Mouse (Mus musculus): ENCODE measurements around the gene Dut.
"Not testable (repeated sequence)": the region's sequence is repeated elsewhere in the genome, so short reads cannot be mapped to it uniquely, and the experiment has no call there.

The Dut gene

DNA sequence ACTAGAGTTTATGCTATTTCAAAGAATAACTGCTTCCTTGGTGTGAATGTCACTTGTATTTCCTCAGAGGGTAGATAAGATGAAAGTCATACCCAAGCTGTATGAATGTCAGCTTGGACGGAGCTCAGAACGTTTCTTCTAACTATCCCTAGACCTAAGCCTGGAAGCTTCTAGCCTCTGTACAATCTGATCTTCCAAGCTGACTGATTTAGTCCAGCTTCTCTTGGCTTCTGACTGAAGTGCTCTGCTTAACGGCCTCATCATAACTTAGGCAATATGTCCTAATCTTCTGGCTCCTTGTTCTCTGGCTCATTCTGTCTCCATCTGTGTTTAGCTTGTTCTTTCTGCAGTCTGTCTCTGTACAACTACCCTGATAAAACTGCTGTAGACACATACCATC lies 7.6 kb downstream of the Dut start:
- no peak for DNase-seq (ENCODE audit: low spot score in 2 of 2)

DNA sequence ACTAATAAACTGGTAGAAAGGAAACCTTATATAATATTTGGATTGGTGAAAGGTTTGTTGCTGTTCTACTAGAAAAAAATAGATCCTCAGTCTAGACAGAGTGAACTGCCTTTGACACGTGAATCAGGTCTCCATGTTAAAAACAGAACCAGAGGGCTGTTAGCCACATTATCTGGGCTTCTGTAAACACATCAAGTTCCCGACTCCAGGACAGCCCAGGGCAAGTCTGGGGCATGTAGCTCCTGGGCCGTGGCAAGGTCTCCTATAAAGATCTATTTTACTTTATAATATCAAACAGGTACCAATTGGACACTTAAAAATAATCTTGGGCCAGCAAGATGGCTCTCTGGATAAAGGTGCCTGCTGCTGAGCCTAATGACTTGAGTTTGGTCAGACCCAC lies 8.9 kb downstream of the Dut start:
- DNase-seq (ENCODE audit: low spot score in 2 of 2), result no peak

DNA sequence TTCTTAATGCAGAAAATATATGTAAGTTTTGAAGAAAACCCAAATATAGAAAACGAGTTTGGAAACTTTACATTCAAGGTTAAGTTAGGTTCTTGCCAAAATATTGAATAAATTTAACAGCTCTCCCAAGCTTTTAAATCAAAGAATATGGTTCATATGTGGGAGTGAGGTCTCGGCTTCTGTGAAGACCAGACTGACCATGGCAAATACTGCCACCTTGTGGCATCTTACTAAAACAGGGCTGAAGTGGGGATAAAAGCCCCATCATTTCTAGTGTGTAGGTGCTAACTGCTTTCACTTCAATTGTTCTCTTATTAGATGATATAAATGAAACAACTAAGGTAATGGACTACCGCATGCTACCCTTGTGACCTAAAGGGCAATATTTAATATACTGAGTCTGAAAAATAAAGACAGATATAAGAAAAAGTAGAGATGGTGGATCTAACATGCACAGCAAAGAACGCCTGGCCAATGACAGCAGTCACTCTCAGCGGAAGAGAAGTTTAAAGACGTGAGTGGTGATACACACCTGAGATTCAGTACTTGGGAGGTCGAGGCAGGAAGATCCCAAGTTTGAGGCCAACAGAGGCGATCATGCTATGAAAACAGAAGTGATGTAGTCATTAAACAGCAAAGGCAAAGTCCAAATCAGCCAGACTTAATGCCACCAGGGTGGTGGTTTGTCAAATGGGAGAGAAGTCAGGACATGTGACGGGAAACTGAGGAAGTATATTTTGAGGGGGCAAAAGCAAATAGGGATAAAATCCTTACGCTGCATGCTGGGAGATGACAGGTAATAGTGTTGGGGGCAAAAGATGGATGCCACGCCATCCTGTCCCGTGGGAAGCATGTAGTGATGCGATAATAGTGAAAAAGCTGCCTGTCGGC lies 12.5 kb downstream of the Dut start:
- peak in 1 of 2 experiments; percentile 35 for DNase-seq (ENCODE audit: low spot score in 2 of 2)

DNA sequence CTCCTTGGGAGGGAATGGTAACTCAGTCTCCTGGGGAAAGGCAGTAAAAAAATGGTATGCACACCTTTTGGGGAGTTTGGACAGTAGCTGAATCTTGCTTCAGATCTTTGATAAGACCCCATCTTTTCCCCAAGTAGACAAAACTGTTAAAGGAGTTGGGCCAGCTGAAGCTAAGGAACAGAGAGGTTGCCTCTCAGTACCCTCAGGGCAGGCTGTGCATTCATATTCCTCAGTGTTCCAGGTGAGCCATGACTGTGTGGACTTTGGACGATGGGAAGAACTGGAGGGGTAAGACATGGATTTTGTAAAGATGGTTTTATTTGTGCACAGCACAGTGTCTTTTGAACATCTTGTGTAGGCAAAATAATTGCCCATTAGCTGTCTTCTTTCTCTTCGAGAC lies 13.3 kb downstream of the Dut start:
- no peak for DNase-seq (ENCODE audit: low spot score in 2 of 2)

DNA sequence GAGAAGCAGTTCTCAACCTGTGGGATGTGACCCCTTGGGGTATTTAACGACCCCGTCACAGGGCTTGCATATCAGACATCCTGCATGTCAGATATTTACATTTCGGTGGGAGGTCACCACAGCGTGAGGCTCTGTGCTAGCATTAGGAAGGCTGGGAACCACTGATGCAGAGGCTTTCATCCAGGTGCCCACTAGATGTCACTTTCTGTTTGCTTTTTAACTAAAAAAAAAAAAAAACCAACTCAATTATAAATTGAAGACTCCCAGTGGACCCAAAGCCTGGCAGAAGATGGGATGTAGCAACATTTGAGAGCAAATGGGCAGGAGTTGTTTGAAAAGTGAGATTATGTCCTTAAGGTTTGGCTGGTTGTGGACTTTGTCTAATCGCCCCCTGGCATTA lies 16.1 kb downstream of the Dut start:
- no peak for DNase-seq (ENCODE audit: low spot score in 2 of 2)

DNA sequence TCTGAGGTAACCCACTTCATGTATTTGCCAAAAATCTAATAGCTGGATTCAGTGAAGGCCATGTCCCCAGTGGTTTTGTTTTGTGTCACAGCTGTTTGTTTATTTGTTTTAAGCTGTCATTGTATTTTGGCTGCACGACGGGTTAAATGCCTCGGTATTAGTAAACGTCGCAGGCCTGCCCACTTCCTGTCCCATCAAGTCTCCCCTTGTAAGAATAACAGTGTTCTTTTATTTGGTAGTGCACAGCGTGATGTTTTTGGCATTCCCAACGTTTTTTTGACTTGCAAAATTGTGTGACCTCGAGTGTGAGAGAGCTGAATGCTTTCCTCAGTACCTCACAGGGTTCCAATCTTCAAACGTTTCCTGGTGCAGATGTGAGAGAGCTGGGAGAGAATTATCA lies 16.8 kb downstream of the Dut start:
- DNase-seq (ENCODE audit: low spot score in 2 of 2), result no peak

DNA sequence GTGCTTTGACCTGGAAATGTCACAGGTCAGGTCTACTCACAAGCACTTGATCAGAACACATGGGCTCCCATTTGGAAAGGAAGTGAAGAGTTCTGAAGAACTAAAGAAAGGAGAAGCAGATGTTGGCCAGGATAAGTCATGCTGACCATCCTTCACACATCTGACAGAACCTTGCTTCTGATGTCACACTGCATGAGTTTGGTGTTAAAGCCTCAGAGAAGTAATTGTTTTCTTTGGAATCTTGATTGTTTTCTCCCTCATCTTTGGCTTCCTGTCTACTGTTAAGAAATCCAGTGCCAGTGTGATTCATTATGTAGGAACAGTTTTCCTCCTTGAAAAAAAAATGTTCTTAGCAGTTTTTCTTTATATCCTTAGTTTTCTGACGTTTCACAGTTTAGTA lies 21.9 kb downstream of the Dut start:
- no peak for DNase-seq (ENCODE audit: low spot score in 2 of 2)

DNA sequence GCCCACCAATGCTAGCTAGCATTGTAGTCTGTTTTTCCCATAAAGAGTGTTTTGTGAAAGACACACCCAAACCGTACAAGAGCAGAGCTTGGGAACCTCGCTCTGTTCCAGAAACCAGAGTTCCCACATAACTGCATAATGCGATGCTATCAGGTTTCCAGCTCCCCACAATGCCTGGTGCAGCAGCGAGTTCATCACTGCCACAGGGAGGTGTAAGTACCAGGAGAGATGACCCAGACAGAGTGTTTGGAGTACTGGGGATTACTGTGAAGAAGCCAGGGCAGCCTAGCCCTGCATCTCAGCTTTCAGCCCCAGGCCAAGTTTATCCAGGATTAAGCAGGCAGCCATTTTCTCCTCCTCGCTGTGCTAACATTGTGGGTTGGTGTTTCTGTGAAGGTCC lies 28.6 kb downstream of the Dut start:
- DNase-seq (ENCODE audit: low spot score in 2 of 2), result no peak

DNA sequence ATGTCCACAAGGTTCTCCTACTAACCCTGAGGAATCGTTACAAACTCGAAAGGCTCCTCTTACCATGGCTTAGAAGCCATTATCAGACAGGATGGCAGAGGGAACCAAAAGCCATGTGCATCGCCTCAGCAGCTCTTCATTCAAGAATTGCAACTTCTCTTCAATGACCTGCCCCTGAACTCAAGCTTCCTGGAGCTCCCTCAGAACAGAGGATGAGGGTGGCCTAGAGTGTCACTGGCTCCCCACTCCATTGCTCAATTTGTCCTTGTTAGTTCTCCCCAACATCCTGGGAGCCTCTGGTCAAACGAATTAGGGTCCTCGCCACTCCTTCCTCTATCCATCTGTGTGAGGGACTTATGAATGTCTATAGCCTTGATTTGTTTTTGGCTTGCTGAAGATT lies 29.7 kb downstream of the Dut start:
- no peak for DNase-seq (ENCODE audit: low spot score in 2 of 2)

DNA sequence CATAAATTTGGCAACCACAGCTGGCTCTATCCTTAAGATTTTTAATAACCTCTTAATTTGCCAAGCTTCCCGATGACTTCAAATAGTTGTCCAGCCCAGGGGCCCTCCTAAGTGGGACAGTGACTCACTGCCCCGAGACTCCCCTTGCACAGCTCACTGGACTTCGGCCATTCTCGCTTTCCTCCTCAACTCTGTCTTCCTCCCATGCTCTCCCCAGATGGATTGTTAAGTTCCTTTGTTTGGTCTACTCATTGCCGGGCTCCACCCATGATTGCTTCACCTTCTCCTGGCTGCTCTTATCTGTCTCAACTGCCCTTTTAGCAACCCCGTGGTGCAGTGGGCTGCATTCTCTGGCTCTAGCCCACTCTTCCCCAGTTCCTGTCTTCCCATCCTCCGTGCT lies 31.5 kb downstream of the Dut start:
- no peak for DNase-seq (ENCODE audit: low spot score in 2 of 2)

DNA sequence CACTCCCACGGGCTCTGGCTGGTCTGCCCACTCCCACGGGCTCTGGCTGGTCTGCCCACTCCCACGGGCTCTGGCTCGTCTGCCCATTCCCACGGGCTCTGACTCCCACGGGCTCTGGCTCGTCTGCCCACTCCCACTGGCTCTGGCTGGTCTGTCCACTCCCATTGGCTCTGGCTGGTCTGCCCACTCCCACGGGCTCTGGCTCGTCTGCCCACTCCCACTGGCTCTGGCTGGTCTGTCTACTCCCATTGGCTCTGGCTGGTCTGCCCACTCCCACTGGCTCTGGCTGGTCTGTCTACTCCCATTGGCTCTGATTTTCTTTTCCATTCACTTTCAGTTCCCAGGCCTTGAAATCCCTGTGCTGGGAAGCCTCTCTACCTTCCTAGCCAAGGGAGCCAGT lies 33.0 kb downstream of the Dut start:
- DNase-seq (ENCODE audit: low spot score in 2 of 2), result not testable (repeated sequence)

DNA sequence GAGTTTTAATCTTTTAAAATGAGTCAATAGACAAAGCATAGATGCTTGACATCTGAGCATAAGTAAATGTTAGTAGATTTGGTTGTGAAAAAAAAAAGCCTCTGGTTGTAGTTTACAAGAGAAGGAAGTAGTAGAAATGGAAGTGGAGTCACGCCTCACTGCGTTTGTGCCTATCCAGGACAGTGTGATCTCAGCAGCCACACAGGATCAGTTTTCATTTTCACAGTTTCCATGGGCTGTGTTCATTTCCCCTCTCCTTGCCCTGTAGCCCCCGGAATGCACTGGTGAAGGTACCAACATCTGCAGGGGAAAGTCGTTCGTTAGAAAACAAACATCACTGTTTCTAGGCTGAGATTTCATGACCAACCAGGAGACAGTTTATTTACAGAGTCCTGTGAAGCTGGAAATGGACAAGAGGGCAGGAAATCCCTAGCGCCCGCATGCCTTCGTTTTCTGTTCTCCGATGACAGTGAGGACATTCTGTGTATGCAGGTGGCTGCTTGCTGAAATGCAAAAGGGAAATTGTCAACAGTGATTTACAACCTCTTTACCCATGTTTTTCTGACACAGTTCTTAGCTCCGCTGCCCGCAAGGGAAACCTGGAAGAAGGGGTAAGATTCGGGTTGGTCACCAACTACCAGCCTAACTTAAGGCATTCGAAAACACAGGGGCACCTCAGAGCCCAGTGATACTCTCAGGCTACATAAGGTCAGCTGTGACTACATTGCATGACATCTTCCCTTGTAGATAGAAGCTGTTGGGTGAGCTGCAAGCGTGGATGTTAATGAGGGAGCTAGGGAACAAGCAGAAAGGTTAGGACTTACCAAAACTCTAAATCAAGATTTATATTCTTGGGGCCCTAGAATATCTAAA lies 35.6 kb downstream of the Dut start:
- DNase-seq (ENCODE audit: low spot score in 2 of 2), result no peak

DNA sequence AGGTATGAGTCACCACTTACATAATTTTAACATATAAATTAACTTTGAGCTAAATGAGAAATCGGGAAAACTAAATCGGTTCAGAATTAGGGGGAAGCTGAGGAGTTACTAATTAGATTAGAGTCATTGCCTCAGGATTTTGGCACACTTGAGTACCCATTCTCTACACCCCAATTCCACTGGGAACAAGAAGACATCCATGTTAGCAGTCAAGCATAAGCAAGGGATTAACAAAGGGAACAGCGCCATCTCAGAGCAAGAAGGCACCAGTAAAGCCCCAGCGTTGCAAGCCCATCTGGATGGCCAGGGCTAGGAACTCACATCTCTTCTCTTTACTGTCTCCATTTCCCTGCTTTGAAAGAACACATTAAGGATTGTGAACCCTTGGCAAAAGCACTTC lies 38.8 kb downstream of the Dut start:
- DNase-seq (ENCODE audit: low spot score in 2 of 2), result no peak

DNA sequence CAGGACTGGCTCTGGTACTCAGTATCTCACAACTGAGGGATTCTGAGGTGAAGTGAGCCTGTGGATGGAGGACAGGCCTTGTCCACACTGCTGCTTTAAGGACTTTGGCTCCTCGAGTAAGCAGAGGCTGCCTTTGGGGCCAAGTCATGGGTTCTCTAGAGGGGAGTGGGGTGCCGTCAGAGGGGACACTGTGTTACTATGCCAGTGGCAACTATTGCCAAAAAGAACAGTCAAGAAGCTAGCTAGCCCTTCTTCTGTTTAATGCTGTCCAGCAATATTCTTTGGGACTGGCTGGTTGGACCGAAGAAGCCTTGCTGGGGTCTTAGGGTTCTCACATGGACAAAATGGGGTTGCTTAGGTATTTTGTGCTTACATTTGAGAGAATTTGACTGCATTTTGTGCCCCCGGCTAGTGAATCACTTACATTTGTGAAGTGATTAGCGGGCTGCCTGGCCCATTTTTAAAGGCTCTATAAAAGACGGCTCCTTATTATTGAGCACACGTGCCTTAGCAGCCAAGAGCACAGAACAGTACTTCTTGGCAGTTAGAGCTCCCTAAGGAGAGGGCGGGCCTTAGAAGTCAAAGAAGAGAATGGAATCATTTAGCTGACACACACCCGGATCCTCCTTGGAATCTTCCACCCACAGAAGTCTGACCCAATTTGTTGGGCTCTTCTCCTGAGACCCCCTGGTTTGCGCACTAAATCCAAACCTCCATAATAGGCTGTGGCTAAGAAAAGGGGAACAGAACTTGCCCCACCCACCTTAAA lies 43.4 kb downstream of the Dut start:
- no peak for DNase-seq (ENCODE audit: low spot score in 2 of 2)

DNA sequence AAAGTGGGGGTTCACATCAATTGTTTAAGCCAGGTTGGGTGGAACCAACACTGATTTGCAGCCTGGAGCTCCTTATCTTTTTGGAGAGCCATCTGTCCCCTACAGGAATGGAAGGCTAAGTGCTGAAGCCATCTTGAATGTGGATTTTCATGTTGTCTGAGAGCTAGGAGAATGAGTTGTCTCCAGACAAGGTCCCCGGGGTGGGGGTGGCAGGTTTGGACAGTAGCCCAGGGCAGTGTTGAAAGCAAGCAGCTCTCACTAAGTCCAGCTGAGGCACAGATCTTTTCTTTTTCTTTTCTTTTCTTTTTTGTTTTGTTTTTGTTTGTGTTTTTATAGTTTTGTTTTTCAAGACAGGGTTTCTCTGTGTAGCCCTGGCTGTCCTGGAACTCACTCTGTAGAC lies 44.1 kb downstream of the Dut start:
- no peak for DNase-seq (ENCODE audit: low spot score in 2 of 2)

DNA sequence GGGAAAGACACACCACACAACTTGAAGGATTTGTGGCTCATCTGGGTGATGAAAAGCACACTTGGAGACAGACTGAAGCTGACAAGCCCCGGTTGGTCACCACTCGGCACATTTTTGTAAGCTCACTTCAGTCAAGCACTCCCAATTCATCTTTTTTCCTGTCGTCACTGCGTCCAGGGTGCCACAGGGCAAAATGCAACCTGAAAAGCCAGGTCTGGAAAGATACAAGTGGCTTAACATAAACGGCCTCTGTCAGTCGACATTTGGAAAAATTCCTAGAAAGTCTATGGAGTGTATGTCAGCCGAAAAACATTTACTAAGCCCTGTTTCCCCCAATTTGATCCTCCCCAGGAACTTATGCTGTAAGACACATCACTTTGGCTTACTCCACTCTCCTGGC lies 45.6 kb downstream of the Dut start:
- DNase-seq (ENCODE audit: low spot score in 2 of 2), result no peak

DNA sequence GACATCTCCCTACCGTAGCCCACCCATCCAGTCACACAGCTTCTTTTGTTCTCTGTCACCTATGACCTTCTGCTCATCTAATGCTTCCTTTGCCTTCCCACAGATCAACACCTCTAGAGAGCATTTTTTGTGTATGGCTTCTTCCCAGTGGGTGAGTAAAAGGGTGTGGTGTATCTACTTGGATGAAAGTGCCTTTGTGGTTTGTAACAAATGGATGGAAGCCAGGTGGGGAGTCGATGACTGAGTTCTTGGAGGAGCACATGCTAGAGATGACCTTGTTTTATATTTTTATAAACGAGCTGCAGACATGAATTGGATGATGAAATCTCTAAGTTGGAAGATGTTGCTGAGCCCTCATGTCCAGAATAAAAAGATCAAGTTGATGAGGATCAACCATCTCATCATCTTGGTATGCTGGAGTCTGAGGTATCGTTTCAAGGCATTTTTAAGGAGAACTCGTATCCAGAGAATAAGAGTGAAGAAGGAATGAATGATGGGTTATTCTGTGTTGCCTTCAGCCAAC lies 47.0 kb downstream of the Dut start:
- no peak for DNase-seq (ENCODE audit: low spot score in 2 of 2)

DNA sequence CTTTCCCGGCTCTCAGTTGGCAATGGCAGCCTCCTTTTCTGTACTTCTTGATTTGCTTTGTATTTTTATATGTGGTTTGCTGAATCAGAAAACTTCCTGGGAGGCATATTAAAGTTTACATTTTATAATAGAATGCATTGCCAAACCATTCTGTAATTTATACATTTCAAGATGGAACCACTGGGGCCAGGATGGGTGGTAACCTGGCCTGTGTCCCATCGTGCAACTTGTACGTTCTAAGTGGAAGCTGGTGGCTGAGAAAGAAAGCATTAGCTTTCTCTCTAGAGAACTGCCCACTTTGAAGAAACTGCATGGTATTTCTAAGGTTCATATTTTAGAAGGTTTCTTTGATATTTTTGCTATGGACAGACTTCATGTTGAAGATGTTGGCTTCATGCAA lies 48.5 kb downstream of the Dut start:
- no peak for DNase-seq (ENCODE audit: low spot score in 2 of 2)

DNA sequence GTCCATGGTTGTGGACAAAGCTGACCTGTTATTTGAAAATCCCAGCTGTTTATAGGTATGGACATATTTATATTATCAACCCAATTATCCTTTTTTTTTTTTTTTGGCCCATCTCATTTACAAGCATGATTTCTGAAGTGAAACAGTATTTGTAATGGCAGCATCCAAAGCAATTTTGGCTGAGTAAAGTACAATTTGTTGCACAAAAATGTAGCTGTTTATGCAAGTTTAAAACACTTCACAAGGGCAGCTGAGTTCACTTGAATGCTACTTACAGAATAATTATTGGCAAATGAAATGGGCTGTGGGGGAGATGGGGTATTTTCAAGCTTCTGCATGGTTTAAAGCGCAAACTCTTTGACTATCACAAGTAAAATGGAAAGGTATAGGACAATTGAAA lies 51.9 kb downstream of the Dut start:
- no peak for DNase-seq (ENCODE audit: low spot score in 2 of 2)

DNA sequence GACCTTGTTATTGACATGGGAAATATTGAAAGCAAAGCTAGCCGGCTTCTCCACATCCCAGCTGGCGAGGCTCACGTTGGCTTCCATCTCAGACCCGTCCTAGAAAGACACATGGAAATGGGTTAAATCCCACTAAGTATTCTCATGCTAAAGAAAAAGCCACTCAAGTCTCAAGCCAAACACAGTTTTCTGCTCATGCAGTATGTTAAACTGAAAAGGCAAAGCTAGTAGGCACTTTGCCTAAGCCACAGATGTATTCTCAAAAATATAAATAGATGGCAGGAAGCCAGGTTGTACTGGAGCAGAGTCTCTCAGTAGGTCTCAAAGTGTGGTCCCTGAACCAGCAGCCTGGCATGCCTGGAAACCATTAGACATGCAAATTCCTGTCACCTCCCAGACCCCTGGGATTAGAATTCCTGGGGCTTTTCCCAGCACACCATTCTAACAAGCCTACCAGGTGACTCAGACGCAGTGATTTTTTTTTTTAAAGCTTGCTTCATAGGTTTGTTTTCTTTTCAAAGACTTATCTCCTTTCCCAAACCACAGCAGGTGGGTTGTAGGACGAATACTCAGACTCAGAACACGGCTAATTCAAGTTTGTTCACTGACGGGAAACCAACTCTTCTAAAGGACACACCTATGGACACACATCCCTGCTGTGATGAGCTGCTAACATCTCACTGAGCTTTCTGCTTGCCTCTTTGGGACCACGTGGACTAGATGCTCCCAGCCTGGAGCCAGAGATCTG lies 55.1 kb downstream of the Dut start:
- DNase-seq (ENCODE audit: low spot score in 2 of 2), result no peak

DNA sequence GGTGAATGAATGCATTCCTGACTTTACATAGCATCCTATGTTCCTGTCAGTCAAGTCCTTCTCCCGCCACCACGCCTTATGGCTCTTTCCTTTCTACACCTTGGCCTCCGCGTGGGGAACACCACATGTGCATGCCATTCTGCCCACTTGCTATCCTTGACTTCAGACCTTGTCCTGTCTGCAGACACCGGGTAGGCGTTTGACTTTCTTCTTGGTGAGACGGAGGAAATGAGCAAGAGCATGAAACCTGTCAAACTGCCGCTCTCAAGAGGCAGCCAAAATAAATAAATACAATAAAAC lies 55.6 kb downstream of the Dut start:
- DNase-seq (ENCODE audit: low spot score in 2 of 2), result no peak

All from thymus, postnatal 10 days (tissue).